Mouse (Mus musculus): Measurements from ENCODE around the gene Txndc15.

DNA sequence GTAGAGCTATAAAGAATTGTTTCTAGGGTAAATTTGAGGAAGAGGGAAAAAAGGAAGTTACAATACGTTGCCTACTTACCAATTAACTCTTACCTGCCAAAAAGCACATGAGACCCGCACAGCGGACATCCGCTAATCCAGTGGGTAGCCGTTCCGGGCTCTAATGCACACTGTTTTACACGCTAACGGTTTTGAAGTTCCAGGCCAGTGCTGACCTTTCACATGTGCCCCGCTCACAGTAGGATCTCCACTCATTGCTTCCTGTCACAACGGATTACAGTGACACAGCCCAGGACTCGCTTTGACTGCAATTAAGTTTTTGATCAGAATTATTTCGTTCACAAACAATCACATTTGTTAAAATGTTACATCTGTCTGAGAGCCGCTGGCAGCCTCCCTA, 39.9 kb downstream of the Txndc15 start:
- no peak for TF ChIP-seq CTCF (IDR thresholded peaks at IDR 0.05; ENCODE audit: insufficient read depth, low read length)
- TF ChIP-seq POLR2A (IDR thresholded peaks at IDR 0.05; ENCODE audit: borderline replicate concordance, extremely low read depth, low read depth, low read length), result no peak

Data from lung, adult 2 months (tissue).